Mouse (Mus musculus) hindbrain, embryonic 15.5 days (tissue): Measurements from ENCODE around the gene Gm8251. TPM values are rescaled to one million over a fixed set of nuclear protein-coding genes. Genes with fewer than 3 reads are reported as not detected.
A peak's percentile ranks its signal among the peaks of the same experiment; 100 is the strongest.
"Not testable (repeated sequence)": the region's sequence is repeated elsewhere in the genome, so short reads cannot be mapped to it uniquely, and the experiment has no call there.

Experiments used
- ATAC-seq: fragments of 200-750 bp; cut with Nextera tagmentation; 2 replicates; pipeline ENCODE4 v1.8.0; 2017; ENCODE audit warnings: low read depth, moderate number of reproducible peaks, moderate TSS enrichment; ENCODE audit not compliant: low FRiP score
- H3K27ac ChIP-seq: fragments of 300-500 bp; sonication (generic); replicated peaks from 2 replicates; pipeline ENCODE4 v1.5.1; 2015; ENCODE audit warnings: mild to moderate bottlenecking, inconsistent platforms
- H3K27me3 ChIP-seq: fragments of 300-500 bp; sonication (generic); 2 replicates; pipeline ENCODE4 v1.6.1; 2015; ENCODE audit warnings: control low read depth, inconsistent platforms
- H3K36me3 ChIP-seq: fragments of 300-500 bp; sonication (generic); 2 replicates; pipeline ENCODE4 v1.6.1; 2015; ENCODE audit warnings: control low read depth, inconsistent platforms
- H3K4me1 ChIP-seq: fragments of 300-500 bp; sonication (generic); replicated peaks from 2 replicates; pipeline ENCODE4 v1.6.1; 2015; ENCODE audit warnings: control low read depth, inconsistent platforms
- H3K4me2 ChIP-seq: fragments of 300-500 bp; sonication (generic); 2 replicates; pipeline ENCODE4 v1.6.1; 2015; ENCODE audit warnings: moderate library complexity, mild to moderate bottlenecking, inconsistent platforms
- H3K4me3 ChIP-seq: fragments of 300-500 bp; sonication (generic); 2 replicates; pipeline ENCODE4 v1.5.1; 2015; ENCODE audit warnings: mild to moderate bottlenecking, inconsistent platforms
- H3K9ac ChIP-seq: fragments of 300-500 bp; sonication (generic); 2 replicates; pipeline ENCODE4 v1.6.1; 2015; ENCODE audit warnings: inconsistent platforms
- H3K9me3 ChIP-seq: fragments of 300-500 bp; sonication (generic); 2 replicates; pipeline ENCODE4 v1.6.1; 2016; ENCODE audit warnings: control low read depth, inconsistent platforms
- WGBS: fragments of 180-500 bp; shearing (Covaris S2); methylation state at CpG from one replicate; pipeline ENCODE4 v1.1.7; 2015; 5-methylcytosine and 5-hydroxymethylcytosine counted together
- polyA plus RNA-seq: library from polyadenylated mRNA; unstranded; fragments of >200 nt; fragmentation: Nextera tagmentation; extraction: Ambion mirVana; gene quantifications from 2 replicates; pipeline ENCODE4 v1.2.1, GENCODE M21; 2015

Gene Gm8251
- 0.05 TPM in 1 of 2 replicates, not detected in the other for polyA plus RNA-seq

- 95% methylated on average over 2 of the region's 2 CpGs for WGBS
- ATAC-seq = no peak
- no peaks in the 10 kb centered on the region for H3K36me3 ChIP-seq
- H3K4me1 ChIP-seq = no peaks in the 10 kb centered on the region
- no peak within 1 kb of the TSS for H3K9ac ChIP-seq
- no peak within 1 kb of the TSS for H3K4me3 ChIP-seq
- H3K9me3 ChIP-seq = no peaks in the 10 kb centered on the region
- no peak within 1 kb of the TSS for H3K27ac ChIP-seq
- no peaks in the 10 kb centered on the region for H3K27me3 ChIP-seq
- no peak within 1 kb of the TSS for H3K4me2 ChIP-seq
Measured at GRCm38 (mm10) chr1:44061836-44062235, at the start of gene Gm8251. TSS of gene Gm8251 (minus strand) at chr1:44061936.

GRCm38 (mm10) chr1:44102939-44103338, 41.2 kb upstream of the Gm8251 start:
- WGBS = 15% methylated on average over 5 of the region's 5 CpGs
- 0 out of 2 replicates have a peak overlapping the region, but pooled peaks have one; percentile 2 for H3K27ac ChIP-seq
- peaks cover 18% of the 10 kb centered on the region for H3K36me3 ChIP-seq
- no peaks in the 10 kb centered on the region for H3K27me3 ChIP-seq
- no peaks in the 10 kb centered on the region for H3K9me3 ChIP-seq
- peaks cover 14% of the 10 kb centered on the region for H3K4me1 ChIP-seq
- peak overlapping the region; percentile 65 for H3K4me3 ChIP-seq
- H3K4me2 ChIP-seq = peak overlapping the region; percentile 84
- peak overlapping the region; percentile 47; the same call in 1 of the 2 replicates for H3K9ac ChIP-seq
- no peak for ATAC-seq

GRCm38 (mm10) chr1:44102259-44102717, 40.6 kb upstream of the Gm8251 start, which contains the start of gene Tex30:
TSS of gene Tex30 (minus strand) at chr1:44102441.
- H3K4me2 ChIP-seq = peak within 1 kb of the TSS; percentile 84
- H3K9me3 ChIP-seq = no peaks in the 10 kb centered on the region
- peaks cover 15% of the 10 kb centered on the region for H3K36me3 ChIP-seq
- under 1% methylated on average over 53 of the region's 55 CpGs for WGBS
- no peaks in the 10 kb centered on the region for H3K27me3 ChIP-seq
- H3K4me1 ChIP-seq = peaks cover 14% of the 10 kb centered on the region
- peak within 1 kb of the TSS; percentile 56 for H3K9ac ChIP-seq
- H3K4me3 ChIP-seq = peak within 1 kb of the TSS; percentile 65
- H3K27ac ChIP-seq = peak within 1 kb of the TSS; percentile 79
- ATAC-seq = peak; percentile 98

GRCm38 (mm10) chr1:44101448-44102225, 39.9 kb upstream of the Gm8251 start:
- WGBS = under 1% methylated on average over 54 of the region's 55 CpGs
- peak; percentile 80 for ATAC-seq

GRCm38 (mm10) chr1:44064625-44065024, 2.9 kb upstream of the Gm8251 start:
- Histone ChIP-seq H3K4me2 (no peak overlapping the region), H3K36me3 (no peaks in the 10 kb centered on the region), H3K27me3 (no peaks in the 10 kb centered on the region), H3K4me3 (no peak overlapping the region), H3K9me3 (no peaks in the 10 kb centered on the region), H3K9ac (no peak overlapping the region), H3K27ac (no peak overlapping the region), H3K4me1 (no peaks in the 10 kb centered on the region)
- no peak for ATAC-seq
- 0% methylated on average over 1 of the region's 1 CpGs for WGBS

More at GRCm38 (mm10) chr1:44101448-44102225, 39.9 kb upstream of the Gm8251 start:
- Histone ChIP-seq H3K9me3 (no peaks in the 10 kb centered on the region), H3K36me3 (peaks cover 15% of the 10 kb centered on the region), H3K27ac (peak overlapping the region; percentile 79), H3K4me3 (peak overlapping the region; percentile 65), H3K4me1 (peaks cover 14% of the 10 kb centered on the region), H3K4me2 (peak overlapping the region; percentile 84), H3K27me3 (no peaks in the 10 kb centered on the region), H3K9ac (peak overlapping the region; percentile 56)

- H3K36me3 ChIP-seq = no peaks in the 10 kb centered on the region
- H3K9ac ChIP-seq = no peak overlapping the region
- no peaks in the 10 kb centered on the region for H3K9me3 ChIP-seq
- H3K27ac ChIP-seq = no peak overlapping the region
- ATAC-seq = no peak
- H3K4me3 ChIP-seq = no peak overlapping the region
- no peaks in the 10 kb centered on the region for H3K27me3 ChIP-seq
- WGBS = 97% methylated on average over 6 of the region's 6 CpGs
- H3K4me1 ChIP-seq = no peaks in the 10 kb centered on the region
- no peak overlapping the region for H3K4me2 ChIP-seq
Measured at GRCm38 (mm10) chr1:44063439-44063838, 1.7 kb upstream of the Gm8251 start.

- Histone ChIP-seq H3K27ac (no peak overlapping the region), H3K9me3 (no peaks in the 10 kb centered on the region), H3K4me3 (no peak overlapping the region), H3K9ac (no peak overlapping the region), H3K4me1 (no peaks in the 10 kb centered on the region), H3K27me3 (no peaks in the 10 kb centered on the region), H3K4me2 (no peak overlapping the region), H3K36me3 (no peaks in the 10 kb centered on the region)
- ATAC-seq = no peak
- WGBS = 92% methylated on average over 3 of the region's 3 CpGs
Measured at GRCm38 (mm10) chr1:44057805-44058204, 3.9 kb downstream of the Gm8251 start.

- Histone ChIP-seq H3K4me2 (no peak overlapping the region), H3K36me3 (no peaks in the 10 kb centered on the region), H3K4me3 (no peak overlapping the region), H3K9me3 (no peaks in the 10 kb centered on the region), H3K4me1 (peaks cover 2% of the 10 kb centered on the region; the same call in 1 of the 2 replicates), H3K27me3 (no peaks in the 10 kb centered on the region), H3K9ac (no peak overlapping the region), H3K27ac (no peak overlapping the region)
- 95% methylated on average over 2 of the region's 2 CpGs for WGBS
- ATAC-seq = no peak
Measured at GRCm38 (mm10) chr1:44046556-44046955, 15.2 kb downstream of the Gm8251 start.

- H3K27me3 ChIP-seq, H3K4me1 ChIP-seq, H3K27ac ChIP-seq, H3K4me3 ChIP-seq, H3K9me3 ChIP-seq, H3K4me2 ChIP-seq, H3K36me3 ChIP-seq, ATAC-seq, H3K9ac ChIP-seq: not testable (repeated sequence)
- WGBS = 90% methylated on average over 5 of the region's 5 CpGs
Measured at GRCm38 (mm10) chr1:44045689-44046088, 16.0 kb downstream of the Gm8251 start.

GRCm38 (mm10) chr1:44042555-44042915, 19.2 kb downstream of the Gm8251 start:
- no peaks in the 10 kb centered on the region for H3K36me3 ChIP-seq
- no peaks in the 10 kb centered on the region for H3K27me3 ChIP-seq
- no peaks in the 10 kb centered on the region for H3K9me3 ChIP-seq
- under 1% methylated on average over 6 of the region's 6 CpGs for WGBS
- peak overlapping the region; percentile 83 for H3K4me2 ChIP-seq
- 0 out of 2 replicates have a peak overlapping the region, but pooled peaks have one; percentile 25 for H3K27ac ChIP-seq
- ATAC-seq = peak; percentile 73
- peak overlapping the region; percentile 58 for H3K9ac ChIP-seq
- peaks cover 5% of the 10 kb centered on the region; the same call in 1 of the 2 replicates for H3K4me1 ChIP-seq
- peak overlapping the region; percentile 50 for H3K4me3 ChIP-seq

GRCm38 (mm10) chr1:44041797-44042554, 19.8 kb downstream of the Gm8251 start:
- H3K4me1 ChIP-seq = peaks cover 5% of the 10 kb centered on the region; the same call in 1 of the 2 replicates
- 2% methylated on average over 17 of the region's 17 CpGs for WGBS
- peak overlapping the region; percentile 83 for H3K4me2 ChIP-seq
- H3K9ac ChIP-seq = peak overlapping the region; percentile 58
- no peaks in the 10 kb centered on the region for H3K27me3 ChIP-seq
- H3K9me3 ChIP-seq = no peaks in the 10 kb centered on the region
- H3K36me3 ChIP-seq = no peaks in the 10 kb centered on the region
- H3K27ac ChIP-seq = peak overlapping the region; percentile 25; the same call in 1 of the 2 replicates
- ATAC-seq = peak; percentile 83
- peak overlapping the region; percentile 50 for H3K4me3 ChIP-seq

- Histone ChIP-seq H3K9ac (no peak overlapping the region), H3K4me1 (no peaks in the 10 kb centered on the region), H3K9me3 (no peaks in the 10 kb centered on the region), H3K36me3 (no peaks in the 10 kb centered on the region), H3K27ac (no peak overlapping the region), H3K27me3 (no peaks in the 10 kb centered on the region), H3K4me3 (no peak overlapping the region), H3K4me2 (no peak overlapping the region)
- 93% methylated on average over 5 of the region's 5 CpGs for WGBS
- ATAC-seq = no peak
Measured at GRCm38 (mm10) chr1:44032948-44033347, 28.8 kb downstream of the Gm8251 start.
